Mouse (Mus musculus): ENCODE measurements around the gene Hba-a2. TPM values are rescaled to one million over a fixed set of nuclear protein-coding genes. Genes with fewer than 3 reads are reported as not detected.
A peak's percentile ranks its signal among the peaks of the same experiment; 100 is the strongest.

Gene Hba-a2
- total and polyA plus RNA-seq, 3 experiments = 683 to 4,240 (median 1,500) TPM

DNA sequence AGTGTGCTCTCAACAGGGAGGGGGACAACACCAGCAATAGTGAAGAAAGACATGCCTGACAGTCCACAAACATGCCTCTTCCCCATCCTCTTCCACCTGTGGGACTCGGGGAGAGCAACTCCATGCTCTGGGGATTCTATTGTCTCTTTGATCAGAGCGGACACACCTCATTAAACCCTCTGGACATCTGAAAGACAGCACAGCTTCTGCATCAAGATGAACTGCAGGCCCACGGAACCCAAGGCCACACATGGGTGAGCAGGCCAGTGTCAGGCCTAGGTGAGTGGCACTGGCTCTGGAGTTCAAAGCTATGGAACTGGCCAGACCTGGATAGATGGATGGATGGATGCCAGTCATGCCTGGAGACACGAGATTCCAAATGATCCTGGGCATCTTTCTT, 13.2 kb downstream of the Hba-a2 start:
- H3K9me3 ChIP-seq (replicated peaks) = no peaks in the 10 kb centered on the region
- H3K36me3 ChIP-seq (replicated peaks) = no peaks in the 10 kb centered on the region
- H3K27me3 ChIP-seq (ENCODE audit: insufficient read depth, low read length) = peaks cover 78% of the 10 kb centered on the region
- TF ChIP-seq TAL1 (conservative IDR thresholded peaks at IDR 0.05; ENCODE audit: low read depth, low read length) (no peak), GATA1 (IDR thresholded peaks at IDR 0.05; ENCODE audit: borderline replicate concordance, low read length) (no peak), CTCF (IDR thresholded peaks at IDR 0.05; ENCODE audit: low read depth, low read length) (no peak), POLR2AphosphoS5 (IDR thresholded peaks at IDR 0.05; ENCODE audit: insufficient replicate concordance, low read depth, low read length) (no peak), GATA2 (IDR thresholded peaks at IDR 0.05; ENCODE audit: borderline replicate concordance, low read depth, low read length) (no peak)
- no peak for ATAC-seq (ENCODE audit: extremely low read depth, insufficient number of reproducible peaks, low FRiP score, poor library complexity, severe bottlenecking)
- no peak overlapping the region for H3K4me3 ChIP-seq (ENCODE audit: low read depth, low read length)
- peaks cover 22% of the 10 kb centered on the region for H3K4me1 ChIP-seq (ENCODE audit: insufficient read depth, low read depth, low read length)
- no peak for DNase-seq (ENCODE audit: low spot score)

DNA sequence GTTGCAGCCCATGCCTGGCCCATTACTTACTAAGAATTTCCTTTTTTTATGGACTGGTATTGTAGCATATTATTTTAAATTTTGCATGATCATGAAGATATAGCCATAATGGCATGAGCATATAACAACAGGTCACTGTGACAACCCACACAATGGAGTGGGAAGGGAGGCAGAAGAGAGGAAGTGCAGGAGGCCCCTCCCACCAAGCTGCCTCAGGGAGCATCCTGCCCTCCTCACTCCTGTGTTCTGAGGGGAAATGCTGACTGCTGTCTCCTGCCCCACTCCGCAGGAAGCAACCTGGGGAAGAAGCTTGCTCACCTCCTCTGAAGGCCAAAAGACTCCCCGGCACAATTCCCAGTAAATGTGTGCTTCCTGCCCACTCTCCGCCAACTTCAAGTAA, 13.6 kb downstream of the Hba-a2 start:
- no peak overlapping the region for H3K4me3 ChIP-seq (ENCODE audit: low read depth, low read length)
- H3K4me1 ChIP-seq (ENCODE audit: insufficient read depth, low read depth, low read length) = peaks cover 22% of the 10 kb centered on the region
- H3K27me3 ChIP-seq (ENCODE audit: insufficient read depth, low read length) = peaks cover 80% of the 10 kb centered on the region
- no peaks in the 10 kb centered on the region for H3K36me3 ChIP-seq (replicated peaks)
- TF ChIP-seq CTCF (IDR thresholded peaks at IDR 0.05; ENCODE audit: low read depth, low read length) = no peak
- no peak for TF ChIP-seq TAL1 (conservative IDR thresholded peaks at IDR 0.05; ENCODE audit: low read depth, low read length)
- TF ChIP-seq GATA1 (IDR thresholded peaks at IDR 0.05; ENCODE audit: borderline replicate concordance, low read length) = no peak
- no peak for TF ChIP-seq POLR2AphosphoS5 (IDR thresholded peaks at IDR 0.05; ENCODE audit: insufficient replicate concordance, low read depth, low read length)
- TF ChIP-seq GATA2 (IDR thresholded peaks at IDR 0.05; ENCODE audit: borderline replicate concordance, low read depth, low read length) = no peak
- DNase-seq (ENCODE audit: low spot score) = no peak
- no peak for ATAC-seq (ENCODE audit: extremely low read depth, insufficient number of reproducible peaks, low FRiP score, poor library complexity, severe bottlenecking)
- no peaks in the 10 kb centered on the region for H3K9me3 ChIP-seq (replicated peaks)

DNA sequence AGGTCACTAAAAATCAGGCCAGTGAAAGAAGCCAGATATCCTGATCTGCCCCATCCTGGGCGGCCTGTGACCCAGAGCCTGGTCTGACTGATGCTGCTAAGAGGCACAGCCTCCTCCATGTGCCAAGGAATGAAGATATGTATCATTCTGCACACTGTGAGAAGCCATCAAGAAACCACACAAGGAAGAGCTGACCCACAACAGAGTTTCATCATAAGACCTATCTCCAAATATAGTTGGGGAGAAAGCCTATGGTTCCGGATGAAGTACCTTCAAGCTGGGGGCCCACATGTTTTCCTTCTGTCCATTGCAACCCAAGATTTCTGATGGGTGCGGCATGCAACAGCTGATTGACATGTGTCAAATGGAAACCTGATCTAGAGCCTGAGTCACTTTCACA, 19.7 kb downstream of the Hba-a2 start:
- ATAC-seq (ENCODE audit: extremely low read depth, insufficient number of reproducible peaks, low FRiP score, poor library complexity, severe bottlenecking) (no peak), DNase-seq (ENCODE audit: low spot score) (no peak)
- no peak for TF ChIP-seq POLR2AphosphoS5 (IDR thresholded peaks at IDR 0.05; ENCODE audit: insufficient replicate concordance, low read depth, low read length)
- no peak for TF ChIP-seq GATA1 (IDR thresholded peaks at IDR 0.05; ENCODE audit: borderline replicate concordance, low read length)
- no peak for TF ChIP-seq CTCF (IDR thresholded peaks at IDR 0.05; ENCODE audit: low read depth, low read length)
- TF ChIP-seq TAL1 (conservative IDR thresholded peaks at IDR 0.05; ENCODE audit: low read depth, low read length) = no peak
- TF ChIP-seq GATA2 (IDR thresholded peaks at IDR 0.05; ENCODE audit: borderline replicate concordance, low read depth, low read length) = no peak
- Histone ChIP-seq H3K9me3 (replicated peaks) (no peaks in the 10 kb centered on the region), H3K4me1 (ENCODE audit: insufficient read depth, low read depth, low read length) (peaks cover 19% of the 10 kb centered on the region), H3K27me3 (ENCODE audit: insufficient read depth, low read length) (peaks cover 80% of the 10 kb centered on the region), H3K4me3 (ENCODE audit: low read depth, low read length) (no peak overlapping the region), H3K36me3 (replicated peaks) (no peaks in the 10 kb centered on the region)

DNA sequence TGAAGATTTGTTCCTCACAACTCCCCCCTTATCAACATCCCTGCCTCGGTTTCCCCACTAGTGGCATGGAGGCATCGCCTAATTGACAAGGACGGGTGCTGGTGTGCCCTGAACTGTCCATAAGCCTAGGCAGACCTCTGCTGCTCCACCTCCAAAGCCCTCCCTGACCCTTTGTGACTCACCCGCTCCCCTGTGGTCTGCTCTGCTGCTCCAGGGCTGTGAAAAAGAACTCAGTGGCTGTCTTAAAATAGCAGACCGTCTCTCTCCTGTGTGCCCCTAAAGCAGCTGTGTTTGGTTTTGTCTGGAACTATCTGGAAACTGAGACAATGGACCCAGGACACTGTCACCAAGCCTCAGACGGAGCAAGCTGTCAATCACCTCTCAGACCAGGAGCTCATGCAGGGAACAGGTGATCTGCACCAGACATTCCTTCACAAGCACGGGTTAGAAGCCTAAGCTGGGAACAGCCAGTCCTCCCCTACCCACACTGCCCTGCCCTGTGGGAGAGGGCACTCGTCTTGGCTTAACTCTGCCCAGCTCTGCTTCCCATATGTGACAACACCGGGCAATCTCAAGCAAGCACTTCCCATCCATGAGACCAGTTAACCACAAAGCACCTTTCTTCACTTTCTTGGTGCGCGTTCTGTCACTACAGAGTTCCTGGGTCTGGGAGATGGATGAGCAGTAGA, 24.4 kb downstream of the Hba-a2 start:
- ATAC-seq (ENCODE audit: extremely low read depth, insufficient number of reproducible peaks, low FRiP score, poor library complexity, severe bottlenecking) (no peak), DNase-seq (ENCODE audit: low spot score) (no peak)
- H3K27me3 ChIP-seq (ENCODE audit: insufficient read depth, low read length) = peaks cover 61% of the 10 kb centered on the region
- no peaks in the 10 kb centered on the region for H3K9me3 ChIP-seq (replicated peaks)
- no peak for TF ChIP-seq GATA2 (IDR thresholded peaks at IDR 0.05; ENCODE audit: borderline replicate concordance, low read depth, low read length)
- TF ChIP-seq POLR2AphosphoS5 (IDR thresholded peaks at IDR 0.05; ENCODE audit: insufficient replicate concordance, low read depth, low read length) = no peak
- no peak for TF ChIP-seq GATA1 (IDR thresholded peaks at IDR 0.05; ENCODE audit: borderline replicate concordance, low read length)
- TF ChIP-seq CTCF (IDR thresholded peaks at IDR 0.05; ENCODE audit: low read depth, low read length) = no peak
- H3K36me3 ChIP-seq (replicated peaks) = no peaks in the 10 kb centered on the region
- peaks cover 16% of the 10 kb centered on the region for H3K4me1 ChIP-seq (ENCODE audit: insufficient read depth, low read depth, low read length)
- no peak overlapping the region for H3K4me3 ChIP-seq (ENCODE audit: low read depth, low read length)

DNA sequence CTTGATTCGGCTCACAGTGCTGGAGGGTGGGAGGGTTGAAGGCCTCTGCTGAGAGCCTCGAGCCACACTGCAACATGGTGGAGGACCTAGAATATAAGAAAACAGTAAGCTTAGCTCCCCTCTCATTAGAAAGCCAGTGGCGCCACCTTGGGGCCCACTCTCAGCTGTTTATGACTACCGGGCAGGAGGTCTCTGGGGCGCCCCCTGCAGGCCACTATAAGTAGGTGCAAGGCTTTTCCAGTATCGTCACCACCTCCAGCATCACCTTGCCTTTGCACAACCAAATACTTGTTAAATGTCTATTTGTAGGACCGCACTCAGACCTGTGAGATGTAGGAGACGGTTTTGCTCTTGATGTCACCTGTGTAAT, 24.9 kb downstream of the Hba-a2 start:
- Histone ChIP-seq H3K27me3 (ENCODE audit: insufficient read depth, low read length) (peaks cover 56% of the 10 kb centered on the region), H3K4me3 (ENCODE audit: low read depth, low read length) (no peak overlapping the region), H3K4me1 (ENCODE audit: insufficient read depth, low read depth, low read length) (peaks cover 16% of the 10 kb centered on the region), H3K36me3 (replicated peaks) (no peaks in the 10 kb centered on the region), H3K9me3 (replicated peaks) (no peaks in the 10 kb centered on the region)
- ATAC-seq (ENCODE audit: extremely low read depth, insufficient number of reproducible peaks, low FRiP score, poor library complexity, severe bottlenecking) (peak; percentile 28; the same call in 1 of the 2 replicates), DNase-seq (ENCODE audit: low spot score) (peak; percentile 43)
- TF ChIP-seq TAL1 (conservative IDR thresholded peaks at IDR 0.05; ENCODE audit: low read depth, low read length) (no peak), POLR2AphosphoS5 (IDR thresholded peaks at IDR 0.05; ENCODE audit: insufficient replicate concordance, low read depth, low read length) (no peak), GATA2 (IDR thresholded peaks at IDR 0.05; ENCODE audit: borderline replicate concordance, low read depth, low read length) (no peak), CTCF (IDR thresholded peaks at IDR 0.05; ENCODE audit: low read depth, low read length) (peak; percentile 80), GATA1 (IDR thresholded peaks at IDR 0.05; ENCODE audit: borderline replicate concordance, low read length) (no peak)

DNA sequence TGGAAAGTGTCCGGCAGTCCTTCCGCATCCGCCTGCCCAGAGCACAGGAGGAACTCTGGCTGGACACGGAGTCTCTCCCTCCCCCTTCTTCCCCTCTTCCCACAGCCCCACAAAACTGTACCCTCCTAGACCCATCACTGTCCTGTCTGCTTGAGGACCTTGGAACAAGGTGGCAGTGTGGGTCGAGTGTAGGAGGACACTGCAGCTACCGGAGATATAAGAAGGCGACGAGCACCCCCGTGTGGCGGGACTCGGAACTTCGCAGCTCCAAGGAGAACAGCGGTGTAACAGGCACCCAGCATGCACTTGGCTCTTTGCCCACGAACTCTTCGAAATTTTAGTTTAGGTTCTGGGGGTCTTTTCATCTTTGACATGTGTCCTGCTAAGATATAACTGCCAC, 28.3 kb downstream of the Hba-a2 start:
- no peaks in the 10 kb centered on the region for H3K36me3 ChIP-seq (replicated peaks)
- ATAC-seq (ENCODE audit: extremely low read depth, insufficient number of reproducible peaks, low FRiP score, poor library complexity, severe bottlenecking) = no peak
- no peak overlapping the region for H3K4me3 ChIP-seq (ENCODE audit: low read depth, low read length)
- peaks cover 16% of the 10 kb centered on the region for H3K4me1 ChIP-seq (ENCODE audit: insufficient read depth, low read depth, low read length)
- peak; percentile 45 for DNase-seq (ENCODE audit: low spot score)
- no peaks in the 10 kb centered on the region for H3K9me3 ChIP-seq (replicated peaks)
- TF ChIP-seq GATA1 (IDR thresholded peaks at IDR 0.05; ENCODE audit: borderline replicate concordance, low read length) = no peak
- peak; percentile 85 for TF ChIP-seq CTCF (IDR thresholded peaks at IDR 0.05; ENCODE audit: low read depth, low read length)
- peaks cover 47% of the 10 kb centered on the region for H3K27me3 ChIP-seq (ENCODE audit: insufficient read depth, low read length)
